Mouse (Mus musculus): ENCODE measurements at regions not wholly inside any gene's neighbourhood (a gene's known extent, or its start where the extent isn't known, plus 50 kb on each side); places are given as distances from the start of the nearest gene placed in this dataset.

- DNase-seq (ENCODE audit: extremely low spot score in 1 of 2, low spot score in 1 of 2) = no peak
Observed at GRCm38 (mm10) chr10:38540031-38540430, 281.5 kb downstream of the Rfpl4b start.

- DNase-seq (ENCODE audit: extremely low spot score in 1 of 2, low spot score in 1 of 2) = no peak
Observed at GRCm38 (mm10) chr10:38538766-38539165, 282.8 kb downstream of the Rfpl4b start.

- no peak for DNase-seq (ENCODE audit: extremely low spot score in 1 of 2, low spot score in 1 of 2)
Observed at GRCm38 (mm10) chr10:38516636-38517035, 304.9 kb downstream of the Rfpl4b start.
